Mouse (Mus musculus) liver, postnatal 0 days (tissue): ENCODE data around the gene Gimap8. TPM values are rescaled to one million over a fixed set of nuclear protein-coding genes. Genes with fewer than 3 reads are reported as not detected.
A peak's percentile ranks its signal among the peaks of the same experiment; 100 is the strongest.

Experiments
- ATAC-seq: fragments of 200-750 bp; cut with Nextera tagmentation; 2 replicates; pipeline ENCODE4 v1.8.0; 2017; ENCODE audit warnings: mild to moderate bottlenecking, moderate library complexity
- DNase-seq: peaks from one replicate; pipeline ENCODE4 v3.0.0-alpha.2; 2016
- H3K27ac ChIP-seq: fragments of 300-500 bp; sonication (generic); 2 replicates; pipeline ENCODE4 v1.5.1; 2014; ENCODE audit warnings: antibody characterized with exemption, moderate library complexity, mild to moderate bottlenecking, low read depth
- H3K27me3 ChIP-seq: fragments of 300-500 bp; sonication (generic); 2 replicates; pipeline ENCODE4 v1.6.1; 2014; ENCODE audit warnings: low read length, control low read depth, mixed read lengths; ENCODE audit not compliant: insufficient read depth
- H3K36me3 ChIP-seq: fragments of 300-500 bp; sonication (generic); replicated peaks from 2 replicates; pipeline ENCODE4 v1.6.1; 2014; ENCODE audit warnings: mild to moderate bottlenecking, control low read depth, low read length, moderate library complexity, mixed read lengths; ENCODE audit not compliant: insufficient read depth
- H3K4me1 ChIP-seq: fragments of 300-500 bp; sonication (generic); 2 replicates; pipeline ENCODE4 v1.6.1; 2014; ENCODE audit warnings: antibody characterized with exemption, mild to moderate bottlenecking, control low read depth; ENCODE audit not compliant: insufficient read depth
- H3K4me2 ChIP-seq: fragments of 300-500 bp; sonication (generic); 2 replicates; pipeline ENCODE4 v1.6.1; 2014; ENCODE audit warnings: low read depth, mild to moderate bottlenecking, low read length, moderate library complexity, mixed read lengths
- H3K4me3 ChIP-seq: fragments of 300-500 bp; sonication (generic); 2 replicates; pipeline ENCODE4 v1.5.1; 2014; ENCODE audit warnings: low read depth, low read length
- H3K9ac ChIP-seq: fragments of 300-500 bp; sonication (generic); replicated peaks from 2 replicates; pipeline ENCODE4 v1.6.1; 2014; ENCODE audit warnings: mild to moderate bottlenecking, moderate library complexity
- H3K9me3 ChIP-seq: fragments of 300-500 bp; sonication (generic); 2 replicates; pipeline ENCODE4 v1.6.1; 2016; ENCODE audit warnings: mild to moderate bottlenecking, control low read depth, low read length, mixed read lengths
- CTCF ChIP-seq: sonication (generic); IDR thresholded peaks from 2 replicates; pipeline ENCODE4 v1.5.1; 2016; ENCODE audit warnings: antibody characterized with exemption, low read depth
- EP300 ChIP-seq: IDR thresholded peaks from 2 replicates; pipeline ENCODE4 v1.6.1; 2016; ENCODE audit warnings: antibody characterized with exemption, low read depth, mild to moderate bottlenecking
- WGBS: fragments of 180-500 bp; shearing (Covaris S2); extraction: QIAGEN DNeasy Blood & Tissue Kit; methylation state at CpG from one replicate; pipeline ENCODE4 v1.1.7; 2014; ENCODE audit not compliant: insufficient replicate concordance; 5-methylcytosine and 5-hydroxymethylcytosine counted together
- polyA plus RNA-seq: library from polyadenylated mRNA; unstranded; fragments of >200 nt; fragmentation: Nextera tagmentation; extraction: Ambion mirVana; gene quantifications from 2 replicates; pipeline ENCODE4 v1.2.1, GENCODE M21; 2015

Gene Gimap8
- polyA plus RNA-seq, 1 experiment from 2014 or later: 1.1 TPM

GRCm38 (mm10) chr6:48658721-48659120, 11.7 kb downstream of the Gimap8 start:
- no peaks in the 10 kb centered on the region for H3K4me1 ChIP-seq
- WGBS: 75% methylated on average over 5 of the region's 5 CpGs
- no peak overlapping the region for H3K27ac ChIP-seq
- DNase-seq: peak; percentile 5
- TF ChIP-seq CTCF (no peak), EP300 (no peak)
- H3K4me2 ChIP-seq: no peak overlapping the region
- no peaks in the 10 kb centered on the region for H3K9me3 ChIP-seq
- no peaks in the 10 kb centered on the region for H3K27me3 ChIP-seq
- ATAC-seq: no peak
- H3K4me3 ChIP-seq: no peak overlapping the region
- H3K36me3 ChIP-seq: no peaks in the 10 kb centered on the region
- H3K9ac ChIP-seq: no peak overlapping the region

- Histone ChIP-seq H3K4me3 (no peak overlapping the region), H3K4me2 (no peak overlapping the region), H3K9me3 (no peaks in the 10 kb centered on the region), H3K4me1 (peaks cover 15% of the 10 kb centered on the region), H3K9ac (no peak overlapping the region), H3K36me3 (no peaks in the 10 kb centered on the region), H3K27me3 (no peaks in the 10 kb centered on the region), H3K27ac (no peak overlapping the region)
- no peak for ATAC-seq
- WGBS: 45% methylated on average over 4 of the region's 4 CpGs
- TF ChIP-seq EP300 (no peak), CTCF (no peak)
- DNase-seq: peak; percentile 10
Observed at GRCm38 (mm10) chr6:48664750-48665149, 17.7 kb downstream of the Gimap8 start.

GRCm38 (mm10) chr6:48665471-48665870, 18.4 kb downstream of the Gimap8 start:
- H3K27me3 ChIP-seq: no peaks in the 10 kb centered on the region
- TF ChIP-seq CTCF (no peak), EP300 (no peak)
- no peak overlapping the region for H3K4me2 ChIP-seq
- peak overlapping the region; percentile 71; the same call in 1 of the 2 replicates for H3K27ac ChIP-seq
- H3K36me3 ChIP-seq: no peaks in the 10 kb centered on the region
- ATAC-seq (no peak), DNase-seq (peak; percentile 12)
- peaks cover 15% of the 10 kb centered on the region for H3K4me1 ChIP-seq
- H3K9me3 ChIP-seq: no peaks in the 10 kb centered on the region
- H3K9ac ChIP-seq: no peak overlapping the region
- no peak overlapping the region for H3K4me3 ChIP-seq
- WGBS: 90% methylated on average over 9 of the region's 9 CpGs

- ATAC-seq (peak; percentile 89), DNase-seq (peak; percentile 26)
- Histone ChIP-seq H3K9me3 (no peaks in the 10 kb centered on the region), H3K4me2 (no peak overlapping the region), H3K9ac (no peak overlapping the region), H3K4me1 (peaks cover 15% of the 10 kb centered on the region), H3K27me3 (no peaks in the 10 kb centered on the region), H3K36me3 (no peaks in the 10 kb centered on the region), H3K27ac (peak overlapping the region; percentile 71), H3K4me3 (no peak overlapping the region)
- WGBS: 22% methylated on average over 7 of the region's 7 CpGs
- TF ChIP-seq CTCF (no peak), EP300 (0 out of 2 replicates have a peak, but pooled peaks have one; percentile 22)
Observed at GRCm38 (mm10) chr6:48666159-48666586, 19.1 kb downstream of the Gimap8 start.

- no peak overlapping the region for H3K9ac ChIP-seq
- no peak overlapping the region for H3K4me3 ChIP-seq
- no peaks in the 10 kb centered on the region for H3K27me3 ChIP-seq
- H3K4me1 ChIP-seq: peaks cover 15% of the 10 kb centered on the region
- H3K9me3 ChIP-seq: no peaks in the 10 kb centered on the region
- DNase-seq (peak; percentile 1), ATAC-seq (no peak)
- H3K4me2 ChIP-seq: no peak overlapping the region
- no peak overlapping the region for H3K27ac ChIP-seq
- H3K36me3 ChIP-seq: no peaks in the 10 kb centered on the region
- TF ChIP-seq CTCF (no peak), EP300 (no peak)
Observed at GRCm38 (mm10) chr6:48668022-48668421, 21.0 kb downstream of the Gimap8 start.

GRCm38 (mm10) chr6:48669446-48669969, 22.5 kb downstream of the Gimap8 start:
- Histone ChIP-seq H3K4me2 (no peak overlapping the region), H3K9ac (no peak overlapping the region), H3K9me3 (no peaks in the 10 kb centered on the region), H3K4me1 (peaks cover 15% of the 10 kb centered on the region), H3K27me3 (no peaks in the 10 kb centered on the region), H3K36me3 (no peaks in the 10 kb centered on the region), H3K27ac (no peak overlapping the region), H3K4me3 (no peak overlapping the region)
- ATAC-seq: no peak
- TF ChIP-seq EP300: no peak
- no peak for TF ChIP-seq CTCF
- 69% methylated on average over 2 of the region's 2 CpGs for WGBS
- DNase-seq: peak; percentile 8
